Mouse (Mus musculus) MEL (cell line): ENCODE measurements around the gene Iqcf3. TPM values are rescaled to one million over a fixed set of nuclear protein-coding genes. Genes with fewer than 3 reads are reported as not detected.

Experiments used
- DNase-seq: peaks from one replicate; pipeline ENCODE4 v3.0.0; 2011; ENCODE audit warnings: low read depth, low spot score
- H3K27ac ChIP-seq: 2 replicates; pipeline ENCODE4 v1.5.1; 2012; ENCODE audit warnings: low read depth, mild to moderate bottlenecking, control low read depth, low read length, moderate library complexity; ENCODE audit not compliant: control insufficient read depth
- H3K27me3 ChIP-seq, 2 experiments: fragments of 150-350 bp in 1 of 2; sonication (generic) in 1 of 2; 2 replicates each; pipeline ENCODE4 v1.6.1; 2012; ENCODE audit warnings: low read length in 2 of 2, mild to moderate bottlenecking in 2 of 2, improper control_type of control experiment in 1 of 2, moderate library complexity in 1 of 2; ENCODE audit not compliant: insufficient read depth in 2 of 2, control insufficient read depth in 1 of 2
- H3K36me3 ChIP-seq, 2 experiments: 2 replicates each; pipeline ENCODE4 v1.6.1; 2012 to 2014; ENCODE audit warnings: low read length in 2 of 2, improper control_type of control experiment in 1 of 2, inconsistent platforms in 1 of 2, mild to moderate bottlenecking in 1 of 2; ENCODE audit not compliant: insufficient read depth in 2 of 2, control insufficient read depth in 1 of 2
- H3K4me1 ChIP-seq, 2 experiments: fragments of 150-350 bp in 1 of 2; sonication (generic) in 1 of 2; 2 replicates each; pipeline ENCODE4 v1.6.1; 2012; ENCODE audit warnings: low read length in 2 of 2, improper control_type of control experiment in 1 of 2, mild to moderate bottlenecking in 1 of 2; ENCODE audit not compliant: insufficient read depth in 2 of 2, control insufficient read depth in 1 of 2
- H3K4me3 ChIP-seq, 2 experiments: fragments of 150-350 bp in 1 of 2; sonication (generic) in 1 of 2; 2 replicates each; pipeline ENCODE4 v1.5.1; 2012; ENCODE audit warnings: low read depth in 2 of 2, low read length in 2 of 2, mild to moderate bottlenecking in 2 of 2, moderate library complexity in 2 of 2, control low read depth in 1 of 2, improper control_type of control experiment in 1 of 2; ENCODE audit not compliant: control insufficient read depth in 1 of 2, insufficient read depth in 1 of 2
- H3K79me2 ChIP-seq: 2 replicates; pipeline ENCODE4 v1.6.1; 2012; ENCODE audit warnings: mild to moderate bottlenecking, low read length, moderate library complexity; ENCODE audit not compliant: control insufficient read depth, poor library complexity, insufficient read depth
- H3K9ac ChIP-seq: 2 replicates; pipeline ENCODE4 v1.6.1; 2012; ENCODE audit warnings: low read depth, mild to moderate bottlenecking, control low read depth, low read length, moderate library complexity; ENCODE audit not compliant: control insufficient read depth, poor library complexity, severe bottlenecking
- H3K9me3 ChIP-seq: fragments of 150-350 bp; sonication (generic); replicated peaks from 2 replicates; pipeline ENCODE4 v1.6.1; 2012; ENCODE audit warnings: mild to moderate bottlenecking, low read length, improper control_type of control experiment, moderate library complexity; ENCODE audit not compliant: insufficient read depth
- CTCF ChIP-seq, 3 experiments: IDR thresholded peaks in 2 of 3; conservative IDR thresholded peaks in 1 of 3; 2 replicates each; pipeline ENCODE4 v1.5.1; 2011 to 2012; ENCODE audit warnings: low read length in 3 of 3, low read depth in 2 of 3, mild to moderate bottlenecking in 2 of 3, improper control_type of control experiment in 1 of 3, inconsistent platforms in 1 of 3, mixed read lengths in 1 of 3, moderate library complexity in 1 of 3; ENCODE audit not compliant: control insufficient read depth in 1 of 3, insufficient read depth in 1 of 3, poor library complexity in 1 of 3, severe bottlenecking in 1 of 3
- E2F4 ChIP-seq: IDR thresholded peaks from 2 replicates; pipeline ENCODE4 v1.6.1; 2011; ENCODE audit warnings: low read depth, low read length, improper control_type of control experiment, borderline replicate concordance
- ELF1 ChIP-seq: IDR thresholded peaks from 2 replicates; pipeline ENCODE4 v1.6.1; 2014; ENCODE audit warnings: low read depth, mild to moderate bottlenecking, inconsistent platforms, low read length, improper control_type of control experiment, moderate library complexity
- EP300 ChIP-seq, 2 experiments: IDR thresholded peaks; 2 replicates each; pipeline ENCODE4 v1.6.1; 2011; ENCODE audit warnings: improper control_type of control experiment in 2 of 2, low read length in 2 of 2, low read depth in 1 of 2, mild to moderate bottlenecking in 1 of 2
- ETS1 ChIP-seq: IDR thresholded peaks from 2 replicates; pipeline ENCODE4 v1.6.1; 2012; ENCODE audit warnings: low read depth, mild to moderate bottlenecking, inconsistent platforms, low read length, improper control_type of control experiment, moderate library complexity
- GABPA ChIP-seq: IDR thresholded peaks from 2 replicates; pipeline ENCODE4 v1.6.1; 2012; ENCODE audit warnings: low read depth, mild to moderate bottlenecking, inconsistent platforms, low read length, improper control_type of control experiment, moderate library complexity
- HCFC1 ChIP-seq: IDR thresholded peaks from 2 replicates; pipeline ENCODE4 v1.6.1; 2012; ENCODE audit warnings: low read depth, mild to moderate bottlenecking, inconsistent platforms, low read length, improper control_type of control experiment, moderate library complexity
- MAFK ChIP-seq: IDR thresholded peaks from 2 replicates; pipeline ENCODE4 v1.6.1; 2011; ENCODE audit warnings: low read depth, mild to moderate bottlenecking, low read length, improper control_type of control experiment, borderline replicate concordance
- MAX ChIP-seq: IDR thresholded peaks from 2 replicates; pipeline ENCODE4 v1.6.1; 2011; ENCODE audit warnings: low read length, improper control_type of control experiment
- MEF2A ChIP-seq: IDR thresholded peaks from 2 replicates; pipeline ENCODE4 v1.6.1; 2014; ENCODE audit warnings: low read depth, mild to moderate bottlenecking, inconsistent platforms, low read length, improper control_type of control experiment; ENCODE audit not compliant: poor library complexity, insufficient replicate concordance, severe bottlenecking; ENCODE audit errors: extremely low read depth
- MXI1 ChIP-seq: IDR thresholded peaks from 2 replicates; pipeline ENCODE4 v1.6.1; 2011; ENCODE audit warnings: mild to moderate bottlenecking, low read depth, low read length, improper control_type of control experiment
- NELFE ChIP-seq: IDR thresholded peaks from 2 replicates; pipeline ENCODE4 v1.6.1; 2011; ENCODE audit warnings: low read depth, low read length, improper control_type of control experiment
- NRF1 ChIP-seq: IDR thresholded peaks from 2 replicates; pipeline ENCODE4 v1.6.1; 2014; ENCODE audit warnings: low read depth, mild to moderate bottlenecking, inconsistent platforms, low read length, improper control_type of control experiment, moderate library complexity; ENCODE audit not compliant: poor library complexity, insufficient read depth, severe bottlenecking
- SMC3 ChIP-seq: IDR thresholded peaks from 2 replicates; pipeline ENCODE4 v1.6.1; 2011; ENCODE audit warnings: low read depth, low read length, improper control_type of control experiment
- TAL1 ChIP-seq: IDR thresholded peaks from 2 replicates; pipeline ENCODE4 v1.6.1; 2012; ENCODE audit warnings: mild to moderate bottlenecking, inconsistent platforms, low read length, moderate library complexity, mixed read lengths
- TBP ChIP-seq: IDR thresholded peaks from 2 replicates; pipeline ENCODE4 v1.8.0; 2011; ENCODE audit warnings: low read depth, low read length, improper control_type of control experiment
- USF1 ChIP-seq: IDR thresholded peaks from 2 replicates; pipeline ENCODE4 v1.6.1; 2014; ENCODE audit warnings: low read depth, mild to moderate bottlenecking, inconsistent platforms, low read length, improper control_type of control experiment, moderate library complexity
- polyA plus RNA-seq, 2 experiments: library from polyadenylated mRNA; stranded (reverse) in 1 of 2; unstranded in 1 of 2; fragments of >175 nt in 1 of 2; fragments of >200 nt in 1 of 2; gene quantifications; 2 replicates each; pipeline versions ENCODE4 v1.2.1 to v1.2.4; 2012; ENCODE audit warnings: low replicate concordance in 2 of 2, low read depth in 1 of 2; ENCODE audit not compliant: insufficient read length in 2 of 2, insufficient read depth in 1 of 2, missing spikeins in 1 of 2
- total RNA-seq: library from RNA; depleted of rRNA; stranded (reverse); fragments of 300-350 nt; gene quantifications from 2 replicates; pipeline ENCODE4 v1.2.3, GENCODE M21; 2012

Gene Iqcf3
- total and polyA plus RNA-seq, 3 experiments: not detected

GRCm38 (mm10) chr9:106485076-106485475, 76.4 kb downstream of the Iqcf3 start:
- Histone ChIP-seq H3K4me3 (no peak overlapping the region), H3K36me3 (no peaks in the 10 kb centered on the region; a peak in 1 of 4 replicates), H3K27ac (no peak overlapping the region), H3K27me3 (no peaks in the 10 kb centered on the region), H3K79me2 (peaks cover 3% of the 10 kb centered on the region), H3K4me1 (no peaks in the 10 kb centered on the region), H3K9ac (no peak overlapping the region), H3K9me3 (no peaks in the 10 kb centered on the region)
- TF ChIP-seq NELFE: no peak
- TF ChIP-seq EP300 (IDR thresholded peaks at IDR 0.05; ENCODE audit: low read depth in 1 of 2, low read length in 2 of 2): no peak
- TF ChIP-seq ETS1: no peak
- no peak for TF ChIP-seq USF1
- TF ChIP-seq ELF1: no peak
- no peak for TF ChIP-seq MXI1
- TF ChIP-seq TAL1: no peak
- TF ChIP-seq GABPA: no peak
- no peak for TF ChIP-seq HCFC1
- TF ChIP-seq NRF1: no peak
- TF ChIP-seq CTCF (IDR thresholded peaks at IDR 0.05 in 2 of 3, conservative IDR thresholded peaks at IDR 0.05 in 1 of 3; ENCODE audit: control insufficient read depth in 1 of 3, insufficient read depth in 1 of 3, low read depth in 2 of 3, low read length in 3 of 3, poor library complexity in 1 of 3, severe bottlenecking in 1 of 3): no peak
- no peak for TF ChIP-seq MAX
- no peak for TF ChIP-seq TBP
- TF ChIP-seq MEF2A: no peak
- no peak for TF ChIP-seq E2F4
- TF ChIP-seq SMC3: no peak
- DNase-seq: no peak

GRCm38 (mm10) chr9:106483606-106484005, 77.8 kb downstream of the Iqcf3 start:
- peaks cover 13% of the 10 kb centered on the region for H3K79me2 ChIP-seq
- H3K4me1 ChIP-seq: 0 out of 4 replicates have a peak, but pooled peaks cover 0 to 4% of the 10 kb centered on the region in 2 experiments
- no peak for TF ChIP-seq MAFK
- TF ChIP-seq, all 39 proteins: peak for 0
- no peaks in the 10 kb centered on the region; a peak in 2 of 4 replicates for H3K36me3 ChIP-seq
- H3K27ac ChIP-seq: no peak overlapping the region
- no peak overlapping the region for H3K4me3 ChIP-seq
- DNase-seq: no peak
- no peaks in the 10 kb centered on the region for H3K27me3 ChIP-seq
- H3K9me3 ChIP-seq: no peaks in the 10 kb centered on the region
- no peak overlapping the region for H3K9ac ChIP-seq
